Mouse (Mus musculus): ENCODE measurements around the gene Eef2kmt.
"Not testable (repeated sequence)": the region's sequence is repeated elsewhere in the genome, so short reads cannot be mapped to it uniquely, and the experiment has no call there.

The Eef2kmt gene

DNA sequence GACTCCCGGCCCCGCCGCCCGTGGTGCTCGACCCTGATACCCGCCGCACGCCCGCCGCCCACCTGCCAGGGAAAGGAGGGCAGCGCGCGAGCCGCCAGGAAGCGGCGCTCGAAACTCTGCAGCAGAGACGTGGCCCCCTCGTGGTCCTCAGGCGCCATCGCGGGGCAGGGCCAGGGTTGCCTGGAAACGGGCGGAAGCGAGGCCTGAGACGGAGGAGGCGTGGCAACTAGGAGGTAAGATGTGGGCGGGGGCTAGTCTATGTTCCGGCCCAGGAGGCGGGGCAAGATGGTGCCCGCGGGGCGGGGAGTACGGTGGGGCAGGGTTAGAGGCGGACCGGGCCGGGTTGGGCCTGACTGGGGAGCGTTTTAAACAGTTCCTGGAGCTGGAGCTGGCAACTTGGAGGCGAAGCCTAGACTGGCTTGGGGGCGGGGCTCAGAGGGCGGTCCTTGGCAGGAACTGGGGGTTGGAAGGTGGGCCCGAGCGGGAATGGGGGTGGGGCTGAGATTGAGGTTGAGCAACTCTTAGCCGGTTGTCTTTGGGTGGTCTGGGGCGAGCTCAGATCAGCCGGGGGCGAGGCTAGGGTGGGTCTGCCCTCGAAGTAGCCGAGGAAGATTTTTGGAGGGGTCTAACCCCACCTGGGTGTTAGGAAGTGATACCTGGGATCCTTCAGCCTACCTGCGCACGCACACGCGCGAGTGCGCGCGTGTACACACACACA, at the start of gene Eef2kmt:
TSS of gene Eef2kmt (minus strand) at position 205 of the 718 bp plus-strand sequence.
- in situ Hi-C loops (cut with MboI, MseI) = loop anchor here (10.0 kb wide), 1 partner anchor 51 kb away; the partner anchor contains the start of gene Nagpa

- in situ Hi-C loops (cut with MboI, MseI) = no loop called here
These were observed 39.5 kb upstream of the Eef2kmt start for GRCm38 (mm10) chr16:5295238-5295637.

DNA sequence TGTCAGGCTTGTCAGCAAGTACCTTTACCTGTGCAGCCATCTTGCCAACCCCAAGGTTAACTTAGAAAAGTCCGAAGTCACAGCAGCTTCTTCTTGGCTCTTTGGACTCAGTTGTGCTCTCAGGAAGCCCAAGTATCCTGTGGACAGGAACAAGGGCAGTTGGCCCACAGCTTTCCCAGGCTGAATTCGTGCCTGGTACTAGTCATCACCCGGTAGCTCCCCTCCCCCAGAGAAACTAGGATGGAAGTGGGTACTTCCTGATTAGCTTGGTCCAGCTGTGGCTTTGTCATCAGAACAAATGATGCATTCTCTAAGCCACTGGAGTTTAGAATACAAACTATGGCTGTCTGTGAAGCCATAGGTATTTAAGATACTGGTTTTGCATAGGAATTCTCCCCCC, 29.6 kb upstream of the Eef2kmt start:
- in situ Hi-C loops (cut with MboI, MseI) = no loop called here

GRCm38 (mm10) chr16:5282686-5283085, 26.9 kb upstream of the Eef2kmt start:
- in situ Hi-C loops (cut with MboI, MseI) = no loop called here

GRCm38 (mm10) chr16:5279571-5280222, 23.9 kb upstream of the Eef2kmt start:
- in situ Hi-C loops (cut with MboI, MseI) = no loop called here

DNA sequence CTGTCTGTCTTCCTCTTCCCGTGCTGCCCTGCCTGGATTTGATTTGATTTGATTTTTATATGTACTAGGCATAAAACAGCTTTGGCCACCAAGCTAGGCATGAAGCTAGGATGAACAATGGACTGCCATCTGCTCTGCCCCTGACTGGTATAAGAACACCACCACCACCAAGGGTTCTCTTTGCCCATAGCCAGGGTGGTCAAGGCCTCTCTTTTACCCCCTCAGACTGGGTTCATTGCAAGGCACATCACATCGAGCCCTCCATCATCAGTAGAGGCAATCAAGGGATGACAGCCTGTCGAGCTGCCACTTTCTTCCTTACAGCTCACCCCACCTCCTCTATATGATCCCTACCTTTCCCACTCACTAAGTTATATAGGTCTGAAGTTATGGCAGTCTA, 16.6 kb upstream of the Eef2kmt start:
- in situ Hi-C loops (cut with MboI, MseI) = no loop called here

DNA sequence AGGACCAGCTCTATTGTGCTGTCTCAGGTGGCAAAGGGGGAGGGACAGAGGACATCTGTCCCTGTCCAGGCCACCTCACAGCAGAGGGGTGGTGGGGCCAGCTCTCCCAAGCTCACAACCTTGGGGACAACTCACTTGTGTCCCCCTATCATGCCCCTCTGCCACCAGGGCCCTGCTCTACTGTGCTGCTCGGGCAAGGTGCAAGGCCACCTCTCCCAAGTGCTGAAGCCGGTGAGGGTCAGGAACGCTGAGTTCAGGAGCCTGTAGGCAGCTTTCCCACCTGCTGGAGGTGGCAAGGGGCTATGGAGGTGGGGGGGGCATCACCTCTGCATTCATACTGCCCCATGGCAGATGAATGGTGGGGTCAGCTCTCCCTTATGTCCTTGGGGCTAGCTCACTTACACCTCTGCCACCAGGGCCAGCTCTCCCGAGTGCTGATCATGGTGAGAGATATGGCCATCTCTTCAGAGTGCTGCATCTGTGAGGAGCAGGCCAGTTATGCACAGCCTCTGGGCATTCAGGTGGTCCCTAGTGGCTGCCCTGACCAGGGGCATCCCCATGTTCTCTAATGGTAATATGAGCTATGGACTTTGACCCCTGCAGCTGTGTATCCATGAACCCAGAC, 15.7 kb upstream of the Eef2kmt start:
- in situ Hi-C loops (cut with MboI, MseI) = no loop called here

DNA sequence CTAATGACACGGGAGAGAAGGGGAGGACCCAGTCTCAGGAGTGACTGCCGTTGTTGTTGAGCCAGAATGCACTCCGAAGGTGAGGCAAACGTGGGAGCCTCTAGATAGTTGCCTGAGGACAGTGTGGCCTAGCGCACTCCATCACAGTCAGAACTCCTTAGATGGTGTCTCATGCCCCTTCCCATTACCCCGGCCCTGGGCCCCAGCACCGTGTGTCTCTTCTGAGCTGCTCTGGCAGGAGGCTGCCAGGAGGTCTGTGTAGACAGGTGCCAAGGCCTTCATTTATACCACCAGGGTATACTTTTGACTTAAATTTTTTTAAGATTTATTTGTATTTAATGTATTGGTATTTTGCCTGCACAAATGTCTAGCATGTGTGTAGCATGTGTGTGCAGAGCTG, 8.1 kb upstream of the Eef2kmt start:
- in situ Hi-C loops (cut with MboI, MseI) = loop anchor here (10.0 kb wide), 1 partner anchor 1629 kb away; no protein-coding TSS in a partner anchor

DNA sequence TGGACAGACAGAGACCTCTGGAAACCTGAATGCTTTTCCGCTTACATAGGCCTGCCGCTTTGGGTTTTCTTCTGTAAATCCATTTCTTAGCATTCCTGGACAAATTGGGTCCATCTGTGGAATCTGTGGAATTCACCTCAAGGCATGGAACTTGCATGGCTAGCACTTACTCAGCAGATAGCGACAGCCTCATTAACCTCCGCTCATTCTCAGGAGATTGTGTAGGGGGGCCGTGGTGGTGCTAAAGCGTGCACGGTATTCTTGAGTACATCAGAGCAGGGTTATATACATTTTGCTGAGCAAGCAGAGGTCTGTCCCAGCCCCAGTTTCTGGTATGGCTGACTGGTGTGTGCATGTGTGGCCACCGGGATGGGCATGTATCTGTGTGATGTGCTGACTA, 7.4 kb upstream of the Eef2kmt start:
- in situ Hi-C loops (cut with MboI, MseI) = loop anchor here (10.0 kb wide), 1 partner anchor 1628 kb away; no protein-coding TSS in a partner anchor

- in situ Hi-C loops (cut with MboI, MseI) = loop anchor here (10.0 kb wide), 1 partner anchor 50 kb away; the partner anchor contains the start of gene Nagpa
These were observed 572 bp downstream of the Eef2kmt start for GRCm38 (mm10) chr16:5255081-5255740.

DNA sequence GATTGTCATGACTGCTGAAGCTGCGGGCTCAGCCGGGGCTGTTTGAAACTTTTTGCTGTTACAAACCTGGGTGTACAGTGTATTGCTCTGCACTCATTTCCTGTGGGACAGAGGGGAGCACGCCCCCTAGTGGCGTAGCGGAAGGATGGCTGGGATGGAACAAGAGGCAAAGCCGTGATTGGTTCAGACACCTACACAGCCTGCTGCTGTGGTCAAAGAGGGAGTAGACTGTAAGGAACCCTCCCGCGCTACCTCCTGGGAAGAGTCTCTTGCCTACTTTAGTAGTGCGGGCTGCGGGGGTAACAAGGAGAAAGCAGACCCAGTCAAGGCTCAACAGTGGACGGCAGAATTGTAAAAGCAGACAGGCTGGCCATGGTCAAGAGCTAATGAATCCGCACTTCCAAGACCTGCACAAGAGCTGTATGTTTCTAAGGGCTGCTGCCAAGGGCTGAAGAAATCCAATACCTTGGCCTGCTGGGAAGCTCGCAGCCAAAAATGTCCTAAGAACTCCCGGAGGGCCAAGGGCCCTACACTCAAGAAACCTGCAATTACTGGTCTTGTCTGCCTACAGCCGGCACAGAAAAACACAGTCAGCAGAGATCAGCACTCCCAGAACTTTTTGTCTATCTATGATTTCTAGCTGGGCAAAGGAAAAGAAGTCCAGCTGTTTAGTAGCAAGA, 1.3 kb downstream of the Eef2kmt start:
- in situ Hi-C loops (cut with MboI, MseI) = loop anchor here (10.0 kb wide), 1 partner anchor 50 kb away; the partner anchor contains the start of gene Nagpa

DNA sequence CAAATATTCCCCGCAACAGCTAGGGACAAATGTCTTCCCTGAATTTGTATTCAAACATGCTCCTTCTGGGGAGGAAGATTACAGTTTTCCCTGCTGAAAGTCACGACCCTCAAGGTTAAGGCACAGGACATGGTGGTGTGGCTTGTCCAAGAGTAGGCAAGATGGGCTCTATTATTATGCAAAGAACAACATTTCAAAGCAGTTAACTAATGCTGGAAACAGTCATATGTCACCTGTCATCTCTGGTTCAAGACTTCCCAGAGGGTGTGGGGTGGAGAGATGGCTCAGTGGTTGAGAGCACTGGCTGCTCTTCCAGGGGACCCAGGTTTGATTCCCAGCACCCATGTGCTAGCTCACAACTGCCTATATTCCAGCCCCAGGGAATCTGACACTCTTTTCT, 3.5 kb downstream of the Eef2kmt start:
- in situ Hi-C loops (cut with MboI, MseI) = loop anchor here (10.0 kb wide), 1 partner anchor 47 kb away; the partner anchor contains the start of gene Nagpa

DNA sequence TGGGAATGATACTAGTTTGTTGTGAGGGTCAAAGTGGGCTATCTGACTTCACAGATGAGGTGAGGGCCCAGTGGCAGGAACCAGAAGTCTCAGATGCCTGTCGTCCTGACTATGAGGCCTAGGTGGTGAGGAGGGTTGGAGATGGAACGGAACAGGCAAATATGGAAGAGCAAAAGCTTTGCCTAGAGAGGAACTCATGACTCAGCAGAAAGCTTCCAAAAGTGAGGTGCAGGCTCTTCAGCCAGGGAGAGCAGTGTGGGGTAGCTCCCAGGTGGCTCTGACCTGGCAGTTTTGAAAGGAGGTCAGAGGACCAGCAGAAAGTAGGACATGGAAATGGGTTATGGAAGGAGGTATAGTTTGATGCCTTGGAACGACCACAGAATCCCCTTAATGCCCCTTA, 4.9 kb downstream of the Eef2kmt start:
- in situ Hi-C loops (cut with MboI, MseI) = loop anchor here (10.0 kb wide), 1 partner anchor 46 kb away; the partner anchor contains the start of gene Nagpa

DNA sequence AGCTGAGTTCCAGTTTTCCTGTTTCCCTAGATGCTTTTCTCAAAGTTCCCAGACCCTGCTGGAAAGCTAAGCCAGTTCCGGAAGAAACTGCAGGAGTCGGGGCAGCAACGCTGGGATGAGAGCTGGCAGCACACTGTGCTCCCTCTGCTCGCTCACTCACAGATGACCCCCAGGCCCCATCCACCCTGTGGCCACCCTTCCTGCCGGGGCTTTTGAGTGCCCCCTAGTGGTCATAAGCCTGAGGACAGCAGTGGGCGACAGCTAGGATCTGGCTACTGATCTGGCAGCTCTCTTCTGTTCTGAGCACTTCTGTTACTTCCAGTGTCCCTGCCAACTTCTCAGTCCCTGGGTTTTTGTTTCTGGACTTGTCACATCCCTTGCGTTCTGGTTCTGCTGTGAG, 11.4 kb downstream of the Eef2kmt start:
- in situ Hi-C loops (cut with MboI, MseI) = no loop called here

DNA sequence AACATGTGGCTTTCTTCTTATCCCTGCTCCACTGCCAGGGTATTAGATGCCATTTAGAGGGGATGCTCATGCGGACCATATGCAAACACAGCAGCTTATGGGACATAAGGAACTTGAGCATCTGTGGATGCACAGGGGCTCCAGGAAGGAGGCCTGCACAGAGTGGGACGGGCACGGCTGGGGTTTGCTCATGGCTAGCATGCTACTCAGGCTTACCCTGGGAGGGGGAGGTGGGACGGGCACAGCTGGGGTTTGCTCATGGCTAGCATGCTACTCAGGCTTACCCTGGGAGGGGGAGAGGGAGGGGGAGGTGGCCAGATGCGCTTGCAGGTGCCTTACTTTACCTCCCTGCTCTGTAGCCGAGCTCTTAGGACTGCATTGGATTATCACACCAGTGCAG, 12.9 kb downstream of the Eef2kmt start:
- in situ Hi-C loops (cut with MboI, MseI) = no loop called here

- in situ Hi-C loops (cut with MboI, MseI) = no loop called here
These were observed 13.4 kb downstream of the Eef2kmt start for GRCm38 (mm10) chr16:5242355-5242754.

GRCm38 (mm10) chr16:5233418-5234313, 22.1 kb downstream of the Eef2kmt start, which contains the start of gene Alg1:
TSS of gene Alg1 (plus strand) at chr16:5233621.
- in situ Hi-C loops (cut with MboI, MseI) = no loop called here

GRCm38 (mm10) chr16:5232982-5233381, 22.8 kb downstream of the Eef2kmt start:
- in situ Hi-C loops (cut with MboI, MseI) = no loop called here

DNA sequence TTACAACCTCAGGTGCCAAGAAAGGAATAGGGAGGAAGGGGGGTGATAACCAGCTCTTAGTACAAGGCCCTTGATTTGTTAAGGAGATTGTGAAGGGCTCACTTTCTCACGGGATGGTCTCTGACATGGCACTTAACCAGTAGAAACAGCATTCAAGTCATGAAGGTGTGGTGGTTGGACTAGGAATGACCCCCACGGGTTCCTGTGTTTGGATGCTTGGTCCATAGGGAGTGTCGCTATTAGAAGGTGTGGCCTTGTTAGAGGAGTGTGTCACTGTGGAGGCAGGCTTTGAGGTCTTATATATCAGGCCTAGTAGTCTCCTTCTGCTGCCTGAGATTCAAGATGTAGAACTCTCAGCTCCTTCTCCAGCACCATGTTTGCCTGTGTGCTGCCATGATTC, 27.7 kb downstream of the Eef2kmt start:
- in situ Hi-C loops (cut with MboI, MseI) = not testable (repeated sequence)

GRCm38 (mm10) chr16:5227501-5227900, 28.3 kb downstream of the Eef2kmt start:
- in situ Hi-C loops (cut with MboI, MseI) = not testable (repeated sequence)
